Mouse (Mus musculus): ENCODE data around the gene Tnfsf8. TPM values are rescaled to one million over a fixed set of nuclear protein-coding genes. Genes with fewer than 3 reads are reported as not detected.

Gene Tnfsf8
- polyA plus RNA-seq, 1 experiment from 2014 or later = 0.06 TPM

DNA sequence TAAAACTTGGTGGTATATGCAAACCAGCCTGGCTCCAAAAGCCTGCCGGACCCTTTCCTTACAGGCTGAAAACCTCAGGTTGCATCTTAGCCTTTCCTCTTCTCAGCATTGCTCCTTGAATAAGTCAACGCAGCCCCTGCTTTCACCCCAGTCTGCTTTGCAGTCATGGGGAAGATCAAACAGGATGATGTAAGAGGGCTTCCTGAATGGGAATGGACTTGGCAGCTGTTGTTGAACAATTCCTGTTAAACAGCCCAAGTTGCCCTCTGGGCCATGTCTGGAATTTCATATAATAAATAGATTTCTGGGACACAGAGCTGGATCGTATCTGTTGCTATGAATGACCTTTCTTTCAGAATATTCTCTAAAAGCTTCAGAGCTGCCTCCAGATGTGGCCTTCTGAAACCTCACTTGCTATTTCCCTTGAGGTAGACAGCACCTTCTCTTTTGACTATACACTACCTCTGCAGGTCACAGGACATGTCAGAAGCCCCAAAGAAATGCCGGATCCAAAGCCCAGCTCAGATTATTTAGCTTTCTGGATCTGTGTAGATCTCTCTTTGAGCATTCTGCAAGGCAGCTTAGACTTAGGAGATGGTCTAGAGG, 1.0 kb upstream of the Tnfsf8 start:
- no peak overlapping the region for H3K4me2 ChIP-seq
- H3K36me3 ChIP-seq = no peaks in the 10 kb centered on the region
- peaks cover 4% of the 10 kb centered on the region; the same call in 1 of the 2 replicates for H3K4me1 ChIP-seq (replicated peaks)
- no peak overlapping the region for H3K9ac ChIP-seq
- no peak overlapping the region for H3K27ac ChIP-seq
- H3K4me3 ChIP-seq = no peak overlapping the region
- no peak for ATAC-seq (replicated peaks; ENCODE audit: insufficient number of reproducible peaks, insufficient read depth, low FRiP score, low read depth)
- 58% methylated on average over 4 of the region's 4 CpGs for WGBS
- no peaks in the 10 kb centered on the region for H3K27me3 ChIP-seq
- no peaks in the 10 kb centered on the region for H3K9me3 ChIP-seq (replicated peaks)

DNA sequence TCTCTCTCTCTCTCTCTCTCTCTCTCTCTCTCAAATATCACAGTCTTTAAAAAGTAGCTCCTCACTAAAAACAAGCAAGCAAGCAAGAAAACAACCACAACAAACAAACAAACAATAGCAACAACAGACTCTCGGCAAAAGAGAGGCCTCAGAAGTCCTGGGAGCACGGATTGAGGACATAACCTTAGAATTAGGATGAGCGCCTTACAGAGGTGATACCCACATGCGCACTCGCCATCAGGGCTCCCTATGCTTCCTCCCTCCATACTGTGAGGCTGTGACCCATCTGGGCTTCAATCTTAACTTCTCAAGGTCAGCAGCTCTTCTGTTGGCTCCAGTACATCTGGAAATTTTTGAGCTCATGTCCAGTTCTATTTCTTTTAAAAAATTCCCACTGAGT, 911 bp downstream of the Tnfsf8 start:
- Histone ChIP-seq H3K9ac (no peak overlapping the region), H3K27ac (no peak overlapping the region), H3K9me3 (replicated peaks) (no peaks in the 10 kb centered on the region), H3K36me3 (no peaks in the 10 kb centered on the region), H3K4me1 (replicated peaks) (peaks cover 4% of the 10 kb centered on the region; the same call in 1 of the 2 replicates), H3K4me3 (no peak overlapping the region), H3K4me2 (no peak overlapping the region), H3K27me3 (no peaks in the 10 kb centered on the region)
- no peak for ATAC-seq (replicated peaks; ENCODE audit: insufficient number of reproducible peaks, insufficient read depth, low FRiP score, low read depth)
- 86% methylated on average over 5 of the region's 5 CpGs for WGBS

DNA sequence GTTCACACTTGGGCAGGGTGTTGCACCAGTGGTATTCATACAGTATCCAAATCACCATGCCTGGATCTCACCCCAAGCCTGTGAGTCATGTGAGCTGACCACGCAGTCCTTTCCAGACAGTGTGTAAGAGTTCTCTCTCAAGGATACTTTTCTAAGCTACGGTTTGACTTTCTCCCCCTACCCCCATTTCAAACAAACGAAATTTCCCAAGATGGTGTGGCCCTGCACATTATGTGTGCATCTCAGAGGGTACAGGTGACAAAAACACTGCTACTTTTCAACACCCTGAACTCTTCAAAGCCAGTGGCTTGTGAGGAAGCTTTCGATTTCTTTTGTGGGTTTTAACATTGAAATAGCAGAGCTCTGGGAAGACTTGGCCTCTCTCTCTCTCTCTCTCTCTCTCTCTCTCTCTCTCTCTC, 1.4 kb downstream of the Tnfsf8 start:
- 68% methylated on average over 4 of the region's 4 CpGs for WGBS
- Histone ChIP-seq H3K9me3 (replicated peaks) (no peaks in the 10 kb centered on the region), H3K9ac (no peak overlapping the region), H3K4me1 (replicated peaks) (peaks cover 4% of the 10 kb centered on the region; the same call in 1 of the 2 replicates), H3K4me2 (no peak overlapping the region), H3K27ac (no peak overlapping the region), H3K27me3 (no peaks in the 10 kb centered on the region), H3K4me3 (no peak overlapping the region), H3K36me3 (no peaks in the 10 kb centered on the region)
- no peak for ATAC-seq (replicated peaks; ENCODE audit: insufficient number of reproducible peaks, insufficient read depth, low FRiP score, low read depth)

DNA sequence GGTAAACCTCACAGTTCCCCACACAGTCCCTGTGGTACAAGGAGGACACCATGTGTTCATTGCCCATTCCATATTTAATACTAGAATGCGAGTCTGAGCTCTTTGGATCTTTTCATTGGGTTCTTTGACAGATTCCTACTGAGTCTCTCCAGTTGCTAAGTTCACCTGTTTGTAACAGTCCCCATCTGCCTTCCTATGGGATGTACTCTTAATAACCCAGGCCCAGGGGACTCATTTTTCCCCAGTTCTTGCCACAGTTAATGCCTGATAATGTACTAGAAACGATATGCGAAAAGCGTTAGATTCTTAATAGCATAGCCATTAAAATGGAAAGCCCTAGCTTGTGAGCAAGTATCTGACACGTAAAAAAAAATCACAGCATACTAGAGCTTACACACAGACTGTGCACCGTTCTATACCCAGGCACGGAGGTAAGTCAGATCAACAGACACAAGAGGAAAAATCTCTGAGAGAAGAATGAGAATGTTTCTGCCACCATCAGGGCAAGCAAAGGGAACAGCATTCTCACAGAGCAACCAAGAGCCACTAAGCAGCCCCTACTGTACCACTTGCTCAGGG, 2.4 kb downstream of the Tnfsf8 start:
- no peaks in the 10 kb centered on the region for H3K27me3 ChIP-seq
- no peak for ATAC-seq (replicated peaks; ENCODE audit: insufficient number of reproducible peaks, insufficient read depth, low FRiP score, low read depth)
- no peaks in the 10 kb centered on the region for H3K9me3 ChIP-seq (replicated peaks)
- H3K4me1 ChIP-seq (replicated peaks) = peaks cover 4% of the 10 kb centered on the region; the same call in 1 of the 2 replicates
- WGBS = 84% methylated on average over 7 of the region's 7 CpGs
- H3K27ac ChIP-seq = no peak overlapping the region
- no peak overlapping the region for H3K4me3 ChIP-seq
- H3K9ac ChIP-seq = no peak overlapping the region
- no peaks in the 10 kb centered on the region for H3K36me3 ChIP-seq
- H3K4me2 ChIP-seq = no peak overlapping the region

DNA sequence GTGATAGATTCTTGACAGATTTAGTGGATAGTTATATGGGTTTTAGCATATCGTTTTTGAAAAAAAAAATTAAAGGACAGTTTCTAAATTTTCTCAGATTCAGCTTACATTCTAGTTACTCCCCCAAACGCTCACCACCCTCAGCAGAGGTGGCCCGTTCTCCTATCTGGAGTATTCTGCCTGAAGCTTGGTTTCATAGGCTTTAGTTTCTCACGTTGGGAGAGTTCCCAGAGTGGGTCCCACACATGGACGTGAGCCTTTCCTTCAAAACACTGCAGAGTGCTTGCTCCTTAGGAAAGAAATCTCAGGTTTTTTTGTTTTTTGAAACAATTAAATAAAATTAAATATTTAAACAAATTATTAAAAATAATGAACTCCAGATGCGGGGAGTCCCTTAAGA, 4.4 kb downstream of the Tnfsf8 start:
- no peak for ATAC-seq (replicated peaks; ENCODE audit: insufficient number of reproducible peaks, insufficient read depth, low FRiP score, low read depth)
- no peak overlapping the region for H3K9ac ChIP-seq
- no peak overlapping the region for H3K4me2 ChIP-seq
- WGBS = 80% methylated on average over 6 of the region's 6 CpGs
- no peak overlapping the region for H3K27ac ChIP-seq
- no peak overlapping the region for H3K4me3 ChIP-seq
- no peaks in the 10 kb centered on the region for H3K36me3 ChIP-seq
- no peaks in the 10 kb centered on the region for H3K9me3 ChIP-seq (replicated peaks)
- H3K4me1 ChIP-seq (replicated peaks) = peaks cover 4% of the 10 kb centered on the region; the same call in 1 of the 2 replicates
- H3K27me3 ChIP-seq = no peaks in the 10 kb centered on the region

DNA sequence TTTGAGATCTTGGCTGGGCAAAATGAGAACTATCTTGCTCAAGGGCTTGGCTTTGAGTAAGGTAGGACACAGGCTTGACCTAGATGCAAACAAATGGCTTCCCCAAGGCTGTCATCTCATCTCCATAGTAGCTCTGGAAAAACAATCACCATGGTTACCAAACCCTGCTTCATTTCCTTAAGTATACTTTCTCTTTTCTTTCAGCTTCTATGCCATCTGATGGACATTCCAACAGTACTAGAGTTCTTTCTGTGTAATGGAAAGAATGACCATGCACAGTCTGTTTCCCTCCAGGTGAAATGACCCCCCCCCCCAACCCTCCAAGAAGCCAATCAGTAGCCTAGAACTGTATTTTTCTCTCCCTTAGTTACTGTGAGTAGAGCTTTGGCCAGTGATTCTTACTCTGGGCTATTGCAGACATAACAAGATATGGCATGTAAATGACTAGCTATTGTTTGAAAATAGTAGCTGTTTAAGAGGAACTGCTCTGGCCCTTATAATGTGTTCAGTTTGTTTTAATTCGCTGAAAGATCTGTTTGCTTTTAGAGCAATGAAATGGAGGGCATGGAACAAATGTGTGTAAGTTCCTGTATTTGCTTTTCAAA, 7.3 kb downstream of the Tnfsf8 start:
- no peak for ATAC-seq (replicated peaks; ENCODE audit: insufficient number of reproducible peaks, insufficient read depth, low FRiP score, low read depth)
- H3K9ac ChIP-seq = no peak overlapping the region
- 67% methylated on average over 1 of the region's 1 CpGs for WGBS
- no peak overlapping the region for H3K4me2 ChIP-seq
- H3K27ac ChIP-seq = no peak overlapping the region
- H3K4me3 ChIP-seq = no peak overlapping the region
- H3K9me3 ChIP-seq (replicated peaks) = no peaks in the 10 kb centered on the region
- no peaks in the 10 kb centered on the region for H3K27me3 ChIP-seq
- no peaks in the 10 kb centered on the region for H3K36me3 ChIP-seq
- H3K4me1 ChIP-seq (replicated peaks) = no peaks in the 10 kb centered on the region

DNA sequence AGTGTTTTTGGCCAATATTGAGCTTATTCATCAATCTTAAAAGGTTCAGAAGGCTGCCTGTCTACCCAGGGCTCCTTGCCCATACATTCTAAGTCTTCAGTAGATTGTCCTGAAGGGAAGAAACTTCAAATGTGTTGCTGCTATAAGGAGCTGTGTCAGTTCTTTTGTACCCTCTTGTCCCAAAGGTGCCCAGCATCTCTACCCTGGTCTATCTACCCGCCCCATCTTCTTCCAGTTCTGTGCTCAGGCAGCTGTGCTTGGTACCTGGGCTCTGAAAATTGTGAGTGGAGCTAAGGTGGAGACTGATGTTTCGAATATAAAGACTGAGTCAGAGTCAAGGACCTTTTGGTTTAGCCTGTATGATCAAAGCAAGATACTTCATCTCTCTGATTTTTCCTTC, 11.1 kb downstream of the Tnfsf8 start:
- Histone ChIP-seq H3K4me3 (no peak overlapping the region), H3K9me3 (replicated peaks) (no peaks in the 10 kb centered on the region), H3K4me1 (replicated peaks) (no peaks in the 10 kb centered on the region), H3K4me2 (no peak overlapping the region), H3K27me3 (no peaks in the 10 kb centered on the region; the same call in 1 of the 2 replicates), H3K36me3 (no peaks in the 10 kb centered on the region), H3K27ac (no peak overlapping the region), H3K9ac (no peak overlapping the region)
- ATAC-seq (replicated peaks; ENCODE audit: insufficient number of reproducible peaks, insufficient read depth, low FRiP score, low read depth) = no peak
- WGBS = 82% methylated on average over 2 of the region's 2 CpGs

DNA sequence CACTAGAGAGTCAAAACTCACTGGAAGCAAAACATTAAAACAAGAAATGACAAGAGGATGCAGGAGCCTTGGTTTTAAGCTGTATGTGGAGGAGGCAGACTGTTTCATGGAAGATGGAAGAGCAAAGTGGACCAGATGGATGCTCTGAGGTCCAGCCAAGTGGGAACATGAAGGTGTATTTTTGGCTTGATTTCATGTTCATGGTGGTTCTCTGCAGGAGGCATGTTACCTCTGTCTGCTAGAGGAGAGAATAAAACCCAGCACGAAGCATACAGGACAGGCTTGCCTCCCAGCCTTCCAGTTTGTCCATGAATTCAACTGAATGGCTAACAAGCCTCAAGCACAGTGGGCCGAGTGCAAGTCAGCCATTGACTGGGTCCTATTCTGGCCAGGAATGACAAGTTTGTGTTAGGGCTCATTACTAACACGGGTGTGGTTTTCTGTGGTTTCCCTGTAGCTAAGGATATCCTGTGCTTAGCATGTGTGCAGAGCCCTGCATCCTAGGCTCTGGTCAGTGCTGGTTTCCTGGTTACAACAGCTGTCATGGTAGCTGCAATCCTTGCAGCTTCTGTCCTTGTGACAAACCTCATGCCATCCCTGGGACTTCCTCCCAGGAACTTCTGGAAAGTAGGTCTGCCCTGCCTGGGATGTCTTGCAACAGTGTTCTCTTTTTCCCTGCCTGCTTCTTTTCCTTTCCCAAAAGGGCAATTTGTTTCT, 14.1 kb downstream of the Tnfsf8 start:
- 55% methylated on average over 3 of the region's 3 CpGs for WGBS

DNA sequence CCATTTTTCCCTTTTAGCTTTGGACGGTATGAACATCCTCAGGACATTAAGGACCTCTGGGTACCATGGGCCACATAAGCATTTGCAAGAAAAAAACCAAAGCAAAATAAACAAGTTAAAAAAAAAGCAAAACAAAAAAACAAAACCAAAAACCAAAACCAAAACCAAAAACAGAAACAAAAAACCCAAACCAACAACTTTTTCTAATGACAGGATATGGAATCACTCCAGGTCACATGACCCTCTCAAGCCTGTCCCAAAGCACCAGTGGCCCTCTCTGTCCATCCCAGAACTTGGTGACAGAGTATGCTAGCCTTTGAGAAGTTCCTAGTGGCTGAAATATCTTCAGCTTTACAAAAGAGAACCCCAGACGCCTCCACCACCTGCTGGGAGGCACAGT, 15.4 kb downstream of the Tnfsf8 start:
- Histone ChIP-seq H3K36me3 (no peaks in the 10 kb centered on the region), H3K4me3 (no peak overlapping the region), H3K4me2 (no peak overlapping the region), H3K9me3 (replicated peaks) (no peaks in the 10 kb centered on the region), H3K27ac (no peak overlapping the region), H3K9ac (no peak overlapping the region), H3K4me1 (replicated peaks) (no peaks in the 10 kb centered on the region), H3K27me3 (peaks cover 4% of the 10 kb centered on the region)
- ATAC-seq (replicated peaks; ENCODE audit: insufficient number of reproducible peaks, insufficient read depth, low FRiP score, low read depth) = no peak
- 64% methylated on average over 2 of the region's 2 CpGs for WGBS

More for the DNA sequence above, 14.1 kb downstream of the Tnfsf8 start:
- no peak overlapping the region for H3K4me3 ChIP-seq
- H3K4me2 ChIP-seq = no peak overlapping the region
- H3K9me3 ChIP-seq (replicated peaks) = no peaks in the 10 kb centered on the region
- H3K9ac ChIP-seq = no peak overlapping the region
- H3K4me1 ChIP-seq (replicated peaks) = no peaks in the 10 kb centered on the region
- H3K27me3 ChIP-seq = no peaks in the 10 kb centered on the region; the same call in none of the 2 replicates
- H3K36me3 ChIP-seq = no peaks in the 10 kb centered on the region
- ATAC-seq (replicated peaks; ENCODE audit: insufficient number of reproducible peaks, insufficient read depth, low FRiP score, low read depth) = no peak
- H3K27ac ChIP-seq = no peak overlapping the region

DNA sequence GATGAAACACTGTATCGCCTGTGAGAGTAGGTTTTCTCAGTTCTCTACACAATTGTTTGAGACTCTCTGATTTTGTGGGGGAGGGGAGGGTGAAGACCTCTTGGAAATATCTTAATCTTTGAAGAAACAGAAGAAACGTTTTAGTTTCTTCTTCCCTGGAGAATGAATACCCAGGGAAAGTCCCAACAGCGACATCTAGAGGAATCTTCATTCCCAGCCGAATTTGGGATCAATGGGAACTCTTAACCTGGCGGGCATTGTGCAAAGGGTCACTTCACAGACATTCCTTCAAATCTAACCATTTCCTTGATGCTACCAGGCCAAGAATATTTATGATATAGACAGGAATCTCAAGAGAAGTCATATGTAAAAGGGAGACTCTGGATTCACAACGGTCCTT, 17.2 kb downstream of the Tnfsf8 start:
- Histone ChIP-seq H3K9me3 (replicated peaks) (no peaks in the 10 kb centered on the region), H3K4me2 (no peak overlapping the region), H3K9ac (no peak overlapping the region), H3K4me3 (no peak overlapping the region), H3K36me3 (no peaks in the 10 kb centered on the region), H3K27ac (no peak overlapping the region), H3K27me3 (peaks cover 4% of the 10 kb centered on the region), H3K4me1 (replicated peaks) (no peaks in the 10 kb centered on the region)
- WGBS = 27% methylated on average over 6 of the region's 6 CpGs
- ATAC-seq (replicated peaks; ENCODE audit: insufficient number of reproducible peaks, insufficient read depth, low FRiP score, low read depth) = no peak

DNA sequence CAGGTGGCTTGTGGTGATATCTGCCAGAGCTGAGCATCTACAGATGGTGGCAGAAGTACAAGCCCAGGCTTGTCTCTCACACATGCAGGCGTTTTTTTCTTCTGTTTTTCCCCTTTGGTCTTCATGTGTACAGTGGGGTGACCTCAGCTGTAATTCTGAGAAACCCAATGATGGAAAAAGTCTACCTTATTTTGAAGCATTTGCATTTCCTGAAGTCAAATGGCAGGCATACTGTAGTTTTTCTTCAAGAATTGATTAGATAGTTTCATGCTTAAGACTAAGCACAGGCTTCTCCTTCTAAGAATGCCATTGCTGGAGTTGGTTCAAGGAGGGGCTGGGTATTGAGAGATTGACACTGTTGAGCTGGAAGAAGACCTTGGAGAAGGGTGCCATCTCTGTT, 18.9 kb downstream of the Tnfsf8 start:
- Histone ChIP-seq H3K9ac (no peak overlapping the region), H3K9me3 (replicated peaks) (no peaks in the 10 kb centered on the region), H3K4me3 (no peak overlapping the region), H3K4me2 (no peak overlapping the region), H3K4me1 (replicated peaks) (no peaks in the 10 kb centered on the region), H3K36me3 (no peaks in the 10 kb centered on the region), H3K27ac (no peak overlapping the region), H3K27me3 (peaks cover 4% of the 10 kb centered on the region)
- WGBS = 31% methylated on average over 1 of the region's 1 CpGs
- ATAC-seq (replicated peaks; ENCODE audit: insufficient number of reproducible peaks, insufficient read depth, low FRiP score, low read depth) = no peak

All from heart, embryonic 15.5 days (tissue).